Mouse (Mus musculus) cortical plate, adult 2 months (tissue): ENCODE results near the gene Pemt.

Source experiments
- CTCF ChIP-seq: fragments of 200-500 bp; IDR thresholded peaks from 2 replicates; pipeline ENCODE4 v1.5.1; 2011; ENCODE audit warnings: mild to moderate bottlenecking, control low read depth, low read length; ENCODE audit not compliant: insufficient read depth; ENCODE audit errors: extremely low read depth
- POLR2A ChIP-seq: fragments of 200-500 bp; IDR thresholded peaks from 2 replicates; pipeline ENCODE4 v1.6.1; 2011; ENCODE audit warnings: mild to moderate bottlenecking, low read length, control low read depth; ENCODE audit not compliant: insufficient read depth; ENCODE audit errors: extremely low read depth

DNA sequence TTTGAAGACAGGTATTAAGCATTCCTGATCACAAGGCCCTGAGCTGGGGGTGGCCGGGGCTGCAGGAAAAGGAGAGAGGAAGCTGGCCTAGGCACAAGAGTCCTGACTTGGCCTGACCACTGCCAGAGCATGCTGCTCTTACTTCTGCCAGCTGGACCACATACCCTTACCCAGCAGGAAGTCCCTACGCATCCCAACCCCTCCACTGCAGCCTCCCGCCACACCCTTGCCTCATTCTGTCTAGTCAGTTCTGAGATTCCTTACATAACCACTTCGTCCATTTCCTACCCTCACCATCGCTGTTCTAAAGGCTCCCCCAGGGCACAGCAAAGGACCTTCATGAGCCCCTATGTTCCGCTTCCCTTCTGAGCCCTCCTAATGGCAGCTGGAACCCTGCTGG is 12.0 kb downstream of the Pemt start:
- TF ChIP-seq CTCF (no peak), POLR2A (no peak)
